Mouse (Mus musculus) ES-Bruce4 (cell line): ENCODE measurements around the gene Cbx1. TPM values are rescaled to one million over a fixed set of nuclear protein-coding genes. Genes with fewer than 3 reads are reported as not detected.

Experiments used
- H3K27ac ChIP-seq: 2 replicates; pipeline ENCODE4 v1.5.1; 2012; ENCODE audit warnings: low read length, inconsistent platforms; ENCODE audit not compliant: insufficient read depth
- H3K27me3 ChIP-seq: 2 replicates; pipeline ENCODE4 v1.6.1; 2012; ENCODE audit warnings: mild to moderate bottlenecking, low read length, inconsistent platforms; ENCODE audit not compliant: control insufficient read depth, poor library complexity, insufficient read depth, severe bottlenecking
- H3K36me3 ChIP-seq: 2 replicates; pipeline ENCODE4 v1.6.1; 2012; ENCODE audit warnings: inconsistent platforms, mild to moderate bottlenecking, low read length, moderate library complexity; ENCODE audit not compliant: control insufficient read depth, poor library complexity, insufficient read depth, severe bottlenecking
- H3K4me1 ChIP-seq: one replicate; pipeline ENCODE4 v1.8.1; 2011; ENCODE audit warnings: low read length; ENCODE audit not compliant: control insufficient read depth, insufficient read depth
- H3K4me3 ChIP-seq: 2 replicates; pipeline ENCODE4 v1.5.1; 2011; ENCODE audit warnings: low read depth, mild to moderate bottlenecking, low read length
- H3K9ac ChIP-seq: 2 replicates; pipeline ENCODE4 v1.6.1; 2012; ENCODE audit warnings: low read depth, mild to moderate bottlenecking, inconsistent platforms; ENCODE audit not compliant: poor library complexity, severe bottlenecking
- H3K9me3 ChIP-seq: replicated peaks from 2 replicates; pipeline ENCODE4 v1.6.1; 2012; ENCODE audit warnings: mild to moderate bottlenecking, low read length, inconsistent platforms; ENCODE audit not compliant: control insufficient read depth, poor library complexity, insufficient read depth, severe bottlenecking
- CTCF ChIP-seq: IDR thresholded peaks from one replicate; pipeline ENCODE4 v1.8.1; 2011; ENCODE audit warnings: low read depth, low read length
- EP300 ChIP-seq: IDR thresholded peaks from 2 replicates; pipeline ENCODE4 v1.6.1; 2011; ENCODE audit warnings: low read depth, low read length; ENCODE audit not compliant: insufficient read depth
- POLR2A ChIP-seq: IDR thresholded peaks from one replicate; pipeline ENCODE4 v1.8.1; 2011; ENCODE audit warnings: low read length; ENCODE audit not compliant: insufficient read depth
- polyA plus RNA-seq: library from polyadenylated mRNA; stranded (reverse); fragments of >200 nt; gene quantifications from 2 replicates; pipeline ENCODE4 v1.2.4, GENCODE M21; 2011; ENCODE audit warnings: low read depth; ENCODE audit not compliant: missing spikeins, insufficient read depth, insufficient read length

Gene Cbx1
- polyA plus RNA-seq, 1 experiment, result 202 TPM

DNA sequence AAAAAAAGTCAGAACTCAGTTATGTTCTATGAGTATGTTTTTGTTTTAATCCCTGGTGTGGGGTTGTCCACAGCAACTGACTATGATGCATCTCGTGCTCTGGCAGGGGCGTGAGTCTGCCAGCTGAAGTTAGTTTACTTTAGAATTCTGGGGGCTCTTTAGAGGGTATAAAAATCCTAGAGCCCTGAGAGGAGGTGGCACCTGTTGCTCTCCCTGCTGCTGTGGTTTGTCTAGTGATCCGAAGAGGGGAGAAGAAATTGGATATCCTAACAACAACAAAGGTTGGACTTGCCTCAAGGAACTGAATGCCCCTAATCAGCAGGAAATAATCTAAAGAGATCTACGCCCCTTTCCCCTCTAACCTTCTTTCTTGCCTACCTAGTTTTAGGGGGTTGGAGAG, 49.4 kb downstream of the Cbx1 start:
- TF ChIP-seq CTCF (no peak), POLR2A (no peak), EP300 (no peak)
- Histone ChIP-seq H3K27me3 (no peaks in the 10 kb centered on the region), H3K4me1 (no peaks in the 10 kb centered on the region), H3K27ac (no peak overlapping the region), H3K9ac (no peak overlapping the region), H3K36me3 (no peaks in the 10 kb centered on the region), H3K4me3 (no peak overlapping the region), H3K9me3 (no peaks in the 10 kb centered on the region)

DNA sequence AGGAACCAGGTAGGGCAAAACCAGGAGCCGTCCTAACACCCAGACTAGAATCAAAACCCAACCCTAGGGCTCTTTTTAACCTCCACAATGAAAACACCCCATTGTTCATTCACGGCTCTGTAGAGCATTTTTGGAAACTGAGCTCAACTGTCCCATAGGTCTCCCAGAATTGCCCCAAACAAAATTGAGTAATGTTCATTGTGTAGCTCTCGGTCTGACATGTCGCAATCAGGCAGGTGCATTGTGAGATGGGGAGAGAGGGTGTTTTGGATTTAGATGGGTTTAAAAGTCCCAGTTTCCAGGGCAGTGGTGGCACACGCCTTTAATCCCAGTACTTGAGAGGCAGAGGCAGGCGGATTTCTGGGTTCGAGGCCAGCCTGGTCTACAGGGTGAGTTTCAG, 50.5 kb downstream of the Cbx1 start:
- Histone ChIP-seq H3K4me3 (no peak overlapping the region), H3K9me3 (no peaks in the 10 kb centered on the region), H3K27me3 (no peaks in the 10 kb centered on the region), H3K4me1 (no peaks in the 10 kb centered on the region), H3K36me3 (no peaks in the 10 kb centered on the region), H3K27ac (no peak overlapping the region), H3K9ac (no peak overlapping the region)
- TF ChIP-seq EP300 (no peak), CTCF (no peak), POLR2A (no peak)

DNA sequence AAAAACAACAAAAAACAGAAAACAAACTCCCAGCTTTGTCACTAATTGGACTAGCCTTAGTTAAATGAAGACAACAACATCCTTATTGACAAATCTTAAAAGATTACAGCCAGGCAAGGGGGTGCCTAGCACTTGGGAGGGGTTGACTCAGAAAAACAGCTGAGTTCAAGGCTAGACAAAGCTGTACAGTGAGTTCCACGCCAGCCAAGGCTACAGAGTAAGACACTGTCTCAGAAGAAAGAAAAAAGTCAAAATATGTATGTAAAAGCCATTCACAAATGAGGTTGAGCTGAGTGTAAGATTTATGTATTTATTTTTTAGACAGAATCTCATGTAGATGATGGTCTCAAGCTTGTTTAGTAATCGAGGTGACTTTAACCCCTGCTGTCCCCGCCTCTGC, 51.0 kb downstream of the Cbx1 start:
- Histone ChIP-seq H3K27ac (no peak overlapping the region), H3K4me1 (no peaks in the 10 kb centered on the region), H3K36me3 (no peaks in the 10 kb centered on the region), H3K27me3 (no peaks in the 10 kb centered on the region), H3K9me3 (no peaks in the 10 kb centered on the region), H3K4me3 (no peak overlapping the region), H3K9ac (no peak overlapping the region)
- TF ChIP-seq EP300 (no peak), POLR2A (no peak), CTCF (no peak)

DNA sequence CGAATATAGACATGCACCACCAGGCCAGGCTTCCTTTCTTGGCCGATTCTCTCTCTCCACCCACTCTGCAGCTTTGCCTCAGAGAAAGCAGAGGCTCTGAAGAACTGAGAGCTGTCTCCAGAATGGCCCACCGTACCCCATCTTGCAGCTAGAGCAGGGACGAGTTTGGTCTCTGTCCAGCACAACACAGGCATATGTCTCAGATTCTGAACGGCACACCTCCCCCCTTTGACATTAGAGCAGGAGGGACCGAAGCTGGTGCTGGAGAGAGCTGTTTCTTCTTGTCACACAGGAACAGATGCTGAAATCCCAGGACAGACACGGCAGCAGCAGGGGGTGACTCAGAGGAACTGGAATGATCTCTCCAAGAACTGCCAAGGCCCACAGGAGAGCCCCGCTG, 51.4 kb downstream of the Cbx1 start:
- Histone ChIP-seq H3K27me3 (no peaks in the 10 kb centered on the region), H3K9me3 (no peaks in the 10 kb centered on the region), H3K27ac (no peak overlapping the region), H3K9ac (no peak overlapping the region), H3K4me1 (no peaks in the 10 kb centered on the region), H3K36me3 (no peaks in the 10 kb centered on the region), H3K4me3 (no peak overlapping the region)
- TF ChIP-seq POLR2A, result no peak
- no peak for TF ChIP-seq EP300
- no peak for TF ChIP-seq CTCF

DNA sequence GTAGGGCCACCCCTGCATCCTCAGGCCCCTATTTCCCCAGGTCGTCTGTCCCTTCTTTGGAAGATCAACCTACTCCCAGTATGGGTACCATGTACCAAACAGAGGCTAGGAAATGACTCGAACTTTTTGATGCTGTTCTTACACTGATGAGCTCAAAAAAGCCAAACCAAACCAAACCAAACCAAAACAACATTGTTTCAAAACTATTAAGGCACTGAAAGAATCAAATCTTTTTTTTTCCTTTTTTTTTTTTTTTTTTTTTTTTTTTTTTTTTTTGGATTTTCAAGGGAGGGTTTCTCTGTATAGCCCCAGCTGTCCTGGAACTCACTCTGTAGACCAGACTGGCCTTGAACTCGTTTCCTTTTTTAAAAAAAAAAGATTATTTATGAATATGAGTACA, 54.7 kb downstream of the Cbx1 start:
- no peaks in the 10 kb centered on the region for H3K27me3 ChIP-seq
- TF ChIP-seq POLR2A (no peak), CTCF (no peak), EP300 (no peak)
- H3K9ac ChIP-seq, result no peak overlapping the region
- no peak overlapping the region for H3K4me3 ChIP-seq
- no peaks in the 10 kb centered on the region for H3K36me3 ChIP-seq
- no peak overlapping the region for H3K27ac ChIP-seq
- no peaks in the 10 kb centered on the region for H3K9me3 ChIP-seq
- H3K4me1 ChIP-seq, result no peaks in the 10 kb centered on the region

DNA sequence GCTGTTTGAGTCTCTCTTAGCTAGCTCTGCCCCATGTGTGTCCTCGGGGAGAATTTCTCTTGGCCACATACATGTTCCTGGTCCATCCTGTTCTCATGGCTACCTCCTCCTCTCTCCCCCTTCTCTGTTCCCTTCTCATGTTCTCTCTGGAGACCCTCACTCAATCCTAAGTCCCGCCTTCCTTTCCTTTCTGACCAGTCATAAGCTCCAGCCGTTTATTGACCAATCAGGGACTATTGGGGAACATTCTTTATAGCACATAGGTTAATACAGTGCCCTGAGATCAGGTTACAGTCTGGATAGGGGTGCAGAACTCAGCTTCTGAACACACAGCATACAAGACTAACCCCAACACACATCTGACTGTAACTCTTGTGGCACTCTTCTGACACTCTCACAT, 58.3 kb downstream of the Cbx1 start:
- Histone ChIP-seq H3K9ac (no peak overlapping the region), H3K4me3 (no peak overlapping the region), H3K4me1 (no peaks in the 10 kb centered on the region), H3K9me3 (no peaks in the 10 kb centered on the region), H3K36me3 (no peaks in the 10 kb centered on the region), H3K27ac (no peak overlapping the region), H3K27me3 (no peaks in the 10 kb centered on the region)
- no peak for TF ChIP-seq EP300
- no peak for TF ChIP-seq POLR2A
- TF ChIP-seq CTCF, result no peak
